Mouse (Mus musculus) forebrain, embryonic 10.5 days (tissue): ENCODE results near the gene Crat. TPM values are rescaled to one million over a fixed set of nuclear protein-coding genes. Genes with fewer than 3 reads are reported as not detected.

Source experiments
- DNase-seq: peaks from one replicate; pipeline ENCODE4 v3.0.0-alpha.2; 2017; ENCODE audit warnings: low spot score; ENCODE audit errors: extremely low spot score
- H3K27ac ChIP-seq: fragments of 300-500 bp; sonication (generic); 2 replicates; pipeline ENCODE4 v1.5.1; 2016; ENCODE audit warnings: mild to moderate bottlenecking
- H3K27me3 ChIP-seq: fragments of 300-500 bp; sonication (generic); 2 replicates; pipeline ENCODE4 v1.6.1; 2016; ENCODE audit warnings: mild to moderate bottlenecking; ENCODE audit not compliant: poor library complexity, severe bottlenecking
- H3K36me3 ChIP-seq: fragments of 300-500 bp; sonication (generic); replicated peaks from 2 replicates; pipeline ENCODE4 v1.6.1; 2016; ENCODE audit warnings: mild to moderate bottlenecking, moderate library complexity
- H3K4me1 ChIP-seq: fragments of 300-500 bp; sonication (generic); 2 replicates; pipeline ENCODE4 v1.6.1; 2016
- H3K4me3 ChIP-seq: fragments of 300-500 bp; sonication (generic); 2 replicates; pipeline ENCODE4 v1.5.1; 2016; ENCODE audit warnings: mild to moderate bottlenecking, moderate library complexity
- H3K9me3 ChIP-seq: fragments of 300-500 bp; sonication (generic); 2 replicates; pipeline ENCODE4 v1.6.1; 2016; ENCODE audit warnings: mild to moderate bottlenecking, moderate library complexity
- WGBS: fragments of 180-500 bp; shearing (Covaris S2); methylation state at CpG from one replicate; pipeline ENCODE4 v1.1.7; 2016; 5-methylcytosine and 5-hydroxymethylcytosine counted together
- polyA plus RNA-seq: library from polyadenylated mRNA; unstranded; fragments of >200 nt; fragmentation: Nextera tagmentation; extraction: Ambion mirVana; gene quantifications from 2 replicates; pipeline ENCODE4 v1.2.1, GENCODE M21; 2016

Crat gene
- polyA plus RNA-seq, 1 experiment from 2014 or later = 23.6 TPM

- DNase-seq = no peak
- Histone ChIP-seq H3K27me3 (no peaks in the 10 kb centered on the region), H3K4me1 (peaks cover 62% of the 10 kb centered on the region), H3K9me3 (no peaks in the 10 kb centered on the region), H3K4me3 (no peak overlapping the region), H3K36me3 (peaks cover 70% of the 10 kb centered on the region), H3K27ac (no peak overlapping the region)
- 90% methylated on average over 7 of the region's 7 CpGs for WGBS
These were observed 19.4 kb downstream of the Crat start for GRCm38 (mm10) chr2:30396246-30396645.

- Histone ChIP-seq H3K9me3 (no peaks in the 10 kb centered on the region), H3K36me3 (peaks cover 66% of the 10 kb centered on the region), H3K4me3 (no peak overlapping the region), H3K27me3 (no peaks in the 10 kb centered on the region), H3K4me1 (peaks cover 62% of the 10 kb centered on the region), H3K27ac (no peak overlapping the region)
- WGBS = 91% methylated on average over 7 of the region's 7 CpGs
- DNase-seq = no peak
These were observed 19.9 kb downstream of the Crat start for GRCm38 (mm10) chr2:30395757-30396156.

- Histone ChIP-seq H3K9me3 (no peaks in the 10 kb centered on the region), H3K36me3 (peaks cover 44% of the 10 kb centered on the region), H3K4me1 (peaks cover 40% of the 10 kb centered on the region), H3K4me3 (peak overlapping the region; percentile 88), H3K27me3 (no peaks in the 10 kb centered on the region), H3K27ac (peak overlapping the region; percentile 91)
- WGBS = 63% methylated on average over 1 of the region's 1 CpGs
- no peak for DNase-seq
These were observed 22.3 kb downstream of the Crat start for GRCm38 (mm10) chr2:30393370-30393656.

GRCm38 (mm10) chr2:30392577-30393369, 22.8 kb downstream of the Crat start:
- 1% methylated on average over 54 of the region's 54 CpGs for WGBS
- Histone ChIP-seq H3K4me1 (peaks cover 35% of the 10 kb centered on the region), H3K27me3 (no peaks in the 10 kb centered on the region), H3K9me3 (no peaks in the 10 kb centered on the region), H3K27ac (peak overlapping the region; percentile 91), H3K4me3 (peak overlapping the region; percentile 88), H3K36me3 (peaks cover 38% of the 10 kb centered on the region)
- DNase-seq = peak; percentile 91

- peak within 1 kb of the TSS; percentile 88 for H3K4me3 ChIP-seq
- peaks cover 32% of the 10 kb centered on the region for H3K36me3 ChIP-seq
- H3K4me1 ChIP-seq = peaks cover 31% of the 10 kb centered on the region
- H3K27me3 ChIP-seq = no peaks in the 10 kb centered on the region
- peak; percentile 98 for DNase-seq
- H3K9me3 ChIP-seq = no peaks in the 10 kb centered on the region
- peak within 1 kb of the TSS; percentile 91 for H3K27ac ChIP-seq
- WGBS = under 1% methylated on average over 40 of the region's 40 CpGs
These were observed 23.5 kb downstream of the Crat start, which contains the start of gene Dolpp1 for GRCm38 (mm10) chr2:30392114-30392576. TSS of gene Dolpp1 (plus strand) at chr2:30392254.

GRCm38 (mm10) chr2:30389000-30389399, 26.6 kb downstream of the Crat start:
- Histone ChIP-seq H3K4me3 (no peak overlapping the region), H3K27me3 (no peaks in the 10 kb centered on the region), H3K36me3 (peaks cover 23% of the 10 kb centered on the region), H3K4me1 (peaks cover 27% of the 10 kb centered on the region), H3K27ac (no peak overlapping the region), H3K9me3 (no peaks in the 10 kb centered on the region)
- WGBS = 97% methylated on average over 2 of the region's 2 CpGs
- DNase-seq = no peak

- no peaks in the 10 kb centered on the region for H3K27me3 ChIP-seq
- no peaks in the 10 kb centered on the region for H3K9me3 ChIP-seq
- no peak overlapping the region for H3K27ac ChIP-seq
- peaks cover 14% of the 10 kb centered on the region for H3K4me1 ChIP-seq
- no peak for DNase-seq
- H3K4me3 ChIP-seq = no peak overlapping the region
- 90% methylated on average over 9 of the region's 9 CpGs for WGBS
- H3K36me3 ChIP-seq = peaks cover 39% of the 10 kb centered on the region
These were observed 28.7 kb downstream of the Crat start for GRCm38 (mm10) chr2:30386913-30387312.

- Histone ChIP-seq H3K27me3 (no peaks in the 10 kb centered on the region), H3K4me3 (no peak overlapping the region), H3K9me3 (no peaks in the 10 kb centered on the region), H3K27ac (no peak overlapping the region), H3K4me1 (peaks cover 1% of the 10 kb centered on the region; the same call in 1 of the 2 replicates), H3K36me3 (peaks cover 53% of the 10 kb centered on the region)
- DNase-seq = no peak
- 91% methylated on average over 4 of the region's 4 CpGs for WGBS
These were observed 30.0 kb downstream of the Crat start for GRCm38 (mm10) chr2:30385591-30385990.

GRCm38 (mm10) chr2:30384814-30385213, 30.8 kb downstream of the Crat start:
- H3K4me1 ChIP-seq = no peaks in the 10 kb centered on the region
- no peaks in the 10 kb centered on the region for H3K9me3 ChIP-seq
- H3K36me3 ChIP-seq = peaks cover 60% of the 10 kb centered on the region
- no peak for DNase-seq
- 86% methylated on average over 5 of the region's 5 CpGs for WGBS
- H3K27me3 ChIP-seq = no peaks in the 10 kb centered on the region
- 0 out of 2 replicates have a peak overlapping the region, but pooled peaks have one; percentile 5 for H3K4me3 ChIP-seq
- H3K27ac ChIP-seq = no peak overlapping the region

GRCm38 (mm10) chr2:30381377-30381725, 34.3 kb downstream of the Crat start:
- Histone ChIP-seq H3K27ac (peak overlapping the region; percentile 48; the same call in 1 of the 2 replicates), H3K9me3 (no peaks in the 10 kb centered on the region), H3K36me3 (peaks cover 94% of the 10 kb centered on the region), H3K27me3 (no peaks in the 10 kb centered on the region), H3K4me3 (no peak overlapping the region), H3K4me1 (no peaks in the 10 kb centered on the region)
- 93% methylated on average over 4 of the region's 4 CpGs for WGBS
- no peak for DNase-seq

- WGBS = 93% methylated on average over 10 of the region's 10 CpGs
- H3K9me3 ChIP-seq = no peaks in the 10 kb centered on the region
- no peak for DNase-seq
- peak overlapping the region; percentile 48; the same call in 1 of the 2 replicates for H3K27ac ChIP-seq
- H3K27me3 ChIP-seq = no peaks in the 10 kb centered on the region
- peaks cover 99% of the 10 kb centered on the region for H3K36me3 ChIP-seq
- no peak overlapping the region for H3K4me3 ChIP-seq
- H3K4me1 ChIP-seq = no peaks in the 10 kb centered on the region
These were observed 34.8 kb downstream of the Crat start for GRCm38 (mm10) chr2:30380564-30381376.

GRCm38 (mm10) chr2:30379307-30379706, 36.3 kb downstream of the Crat start:
- Histone ChIP-seq H3K27me3 (no peaks in the 10 kb centered on the region), H3K4me1 (no peaks in the 10 kb centered on the region), H3K36me3 (peaks cover 97% of the 10 kb centered on the region), H3K9me3 (no peaks in the 10 kb centered on the region), H3K4me3 (no peak overlapping the region), H3K27ac (no peak overlapping the region)
- DNase-seq = no peak
- 94% methylated on average over 7 of the region's 7 CpGs for WGBS

GRCm38 (mm10) chr2:30377721-30378120, 37.9 kb downstream of the Crat start:
- 93% methylated on average over 5 of the region's 5 CpGs for WGBS

More at GRCm38 (mm10) chr2:30377721-30378120, 37.9 kb downstream of the Crat start:
- Histone ChIP-seq H3K36me3 (peaks cover 97% of the 10 kb centered on the region), H3K4me1 (no peaks in the 10 kb centered on the region), H3K4me3 (no peak overlapping the region), H3K9me3 (no peaks in the 10 kb centered on the region), H3K27ac (no peak overlapping the region), H3K27me3 (no peaks in the 10 kb centered on the region)
- DNase-seq = no peak
